Mouse (Mus musculus) C2C12 (cell line): ENCODE results near the gene Ascc2.

Source experiments
- CTCF ChIP-seq: IDR thresholded peaks from one replicate; pipeline ENCODE4 v1.5.1; 2011; ENCODE audit not compliant: control insufficient read depth, insufficient read depth, insufficient read length
- FOSL1 ChIP-seq: IDR thresholded peaks from one replicate; pipeline ENCODE4 v1.8.0; 2011; ENCODE audit warnings: mild to moderate bottlenecking, low read length; ENCODE audit not compliant: poor library complexity, insufficient read depth, severe bottlenecking
- MYOD1 ChIP-seq: IDR thresholded peaks from one replicate; pipeline ENCODE4 v1.6.1; 2011; ENCODE audit warnings: low read depth; ENCODE audit not compliant: control insufficient read depth, insufficient read length
- MYOG ChIP-seq: IDR thresholded peaks from one replicate; pipeline ENCODE4 v1.6.1; 2011; ENCODE audit not compliant: control insufficient read depth, insufficient read length; ENCODE audit errors: extremely low read depth
- USF1 ChIP-seq: IDR thresholded peaks from one replicate; pipeline ENCODE4 v1.6.1; 2011; ENCODE audit warnings: low read depth, mild to moderate bottlenecking, control low read depth, moderate library complexity

DNA sequence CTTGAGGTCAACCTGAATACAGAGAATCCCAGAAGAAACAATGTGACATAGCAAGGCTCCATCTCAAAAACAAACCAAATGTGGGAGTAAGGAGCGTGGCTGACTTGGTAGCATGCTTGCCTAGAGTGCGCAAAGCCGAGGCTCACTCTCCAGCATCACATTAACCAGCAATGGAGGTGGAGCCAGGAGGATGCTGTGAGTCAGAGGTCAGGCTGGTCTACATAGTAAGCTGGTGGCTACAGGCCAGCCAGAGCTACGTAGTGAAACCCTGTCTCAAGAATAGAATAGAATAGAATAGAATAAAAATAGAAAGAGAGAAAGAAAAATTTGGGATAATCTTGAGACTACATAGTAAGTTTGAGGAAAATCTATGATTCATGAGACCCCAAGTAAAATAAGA is 15.7 kb upstream of the Ascc2 start:
- TF ChIP-seq CTCF (no peak), MYOD1 (no peak), MYOG (no peak), USF1 (no peak), FOSL1 (no peak)
